Mouse (Mus musculus) layer of hippocampus, adult 18-20 months (tissue): Measurements from ENCODE around the gene Ankrd60. TPM values are rescaled to one million over a fixed set of nuclear protein-coding genes. Genes with fewer than 3 reads are reported as not detected.

Experiments
- DNase-seq, 2 experiments: peaks; one replicate each; pipeline ENCODE4 v3.0.0; 2022; ENCODE audit warnings: low spot score in 2 of 2
- total RNA-seq, 2 experiments: library from RNA; stranded (reverse); gene quantifications; 2 replicates each; pipeline ENCODE4 v1.2.3; 2021

Ankrd60 gene
- total RNA-seq, 2 experiments from 2014 or later, result not detected

- DNase-seq, result no peak
Observed at GRCm38 (mm10) chr2:173528493-173528892, 49.7 kb downstream of the Ankrd60 start.

DNA sequence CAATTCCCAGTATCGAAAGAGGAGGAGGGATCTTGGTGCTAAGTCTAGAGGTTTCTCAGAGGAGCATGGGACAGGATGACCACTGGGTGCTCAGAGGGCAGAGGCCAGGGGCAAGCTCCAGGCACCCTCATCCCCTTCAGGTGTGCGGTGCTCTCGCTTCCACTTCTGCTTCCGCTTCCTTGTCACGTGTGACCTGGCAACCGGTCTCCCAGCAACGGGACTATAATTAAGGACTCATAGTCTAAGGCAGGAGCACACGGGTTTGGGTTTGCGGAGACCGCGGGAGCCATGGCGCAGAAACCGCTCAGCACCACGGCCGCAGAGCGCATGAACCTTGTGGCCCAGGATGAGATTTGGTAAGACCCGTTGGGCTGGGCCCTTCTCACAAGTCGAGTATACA is 55.8 kb downstream of the Ankrd60 start, which contains the start of gene 1700021F07Rik:
Gene 1700021F07Rik (plus strand): TSS at position 211 of the 400 bp plus-strand sequence.
- no peak for DNase-seq

Other genes starting within 250 kb of the Ankrd60 start
- not detected for gene 1700021F07Rik, start 55.8 kb downstream of the Ankrd60 start, total RNA-seq
- gene Rab22a, start 81.4 kb upstream of the Ankrd60 start, total RNA-seq, result 10 to 100 TPM; 24.2 to 29.8 TPM
- not detected for gene 1700010B08Rik, start 141.1 kb upstream of the Ankrd60 start, total RNA-seq
- gene Vapb, start 159.1 kb upstream of the Ankrd60 start, total RNA-seq, result 100 to 1,000 TPM; 116 to 127 TPM